Mouse (Mus musculus) kidney, adult 2 months (tissue): ENCODE measurements around the gene Hyal4. TPM values are rescaled to one million over a fixed set of nuclear protein-coding genes. Genes with fewer than 3 reads are reported as not detected.

Source experiments
- DNase-seq: peaks from one replicate; pipeline ENCODE4 v3.0.0; 2021
- H3K27ac ChIP-seq: fragments of 200-500 bp; 2 replicates; pipeline ENCODE4 v1.5.1; 2012; ENCODE audit warnings: low read depth, low read length, control low read depth, inconsistent platforms; ENCODE audit not compliant: insufficient read depth
- H3K27me3 ChIP-seq: fragments of 200-500 bp; replicated peaks from 2 replicates; pipeline ENCODE4 v1.6.1; 2012; ENCODE audit warnings: mild to moderate bottlenecking, moderate library complexity, low read length, inconsistent platforms; ENCODE audit not compliant: control insufficient read depth, insufficient read depth
- H3K36me3 ChIP-seq: fragments of 200-500 bp; 2 replicates; pipeline ENCODE4 v1.6.1; 2012; ENCODE audit warnings: mild to moderate bottlenecking, moderate library complexity, low read length, inconsistent platforms; ENCODE audit not compliant: control insufficient read depth, insufficient read depth
- H3K4me1 ChIP-seq: fragments of 200-500 bp; 2 replicates; pipeline ENCODE4 v1.6.1; 2011; ENCODE audit warnings: low read length; ENCODE audit not compliant: control insufficient read depth, insufficient read depth
- H3K4me3 ChIP-seq: fragments of 200-500 bp; 2 replicates; pipeline ENCODE4 v1.5.1; 2011; ENCODE audit warnings: mild to moderate bottlenecking, low read depth, low read length, control low read depth; ENCODE audit not compliant: insufficient read depth
- CTCF ChIP-seq: fragments of 200-500 bp; conservative IDR thresholded peaks from 2 replicates; pipeline ENCODE4 v1.5.1; 2011; ENCODE audit warnings: low read depth, mild to moderate bottlenecking, control low read depth, low read length, moderate library complexity, mixed read lengths; ENCODE audit not compliant: insufficient read depth, insufficient read length
- POLR2A ChIP-seq: fragments of 200-500 bp; IDR thresholded peaks from one replicate; pipeline ENCODE4 v1.6.1; 2011; ENCODE audit warnings: low read depth, low read length, control low read depth
- WGBS: fragments of 180-500 bp; shearing (Covaris S2); methylation state at CpG from one replicate; pipeline ENCODE4 v1.1.7; 2018; 5-methylcytosine and 5-hydroxymethylcytosine counted together
- polyA plus RNA-seq: library from polyadenylated mRNA; depleted of rRNA; stranded (reverse); fragments of >200 nt; gene quantifications from 2 replicates; pipeline ENCODE4 v1.2.3, GENCODE M21; 2012; rRNA removed

The Hyal4 gene
- not detected in 2 replicates for polyA plus RNA-seq

GRCm38 (mm10) chr6:24748029-24748428, at the start of gene Hyal4:
Gene Hyal4 (plus strand): TSS chr6:24748329.
- TF ChIP-seq POLR2A: no peak
- TF ChIP-seq CTCF: no peak
- 75% methylated on average over 4 of the region's 4 CpGs for WGBS
- Histone ChIP-seq H3K4me3 (no peak within 1 kb of the TSS), H3K36me3 (no peaks in the 10 kb centered on the region), H3K27ac (no peak within 1 kb of the TSS), H3K27me3 (no peaks in the 10 kb centered on the region), H3K4me1 (no peaks in the 10 kb centered on the region)
- no peak for DNase-seq

GRCm38 (mm10) chr6:24707090-24707489, 41.0 kb upstream of the Hyal4 start:
- Histone ChIP-seq H3K27ac (no peak overlapping the region), H3K27me3 (no peaks in the 10 kb centered on the region), H3K4me3 (no peak overlapping the region), H3K4me1 (no peaks in the 10 kb centered on the region), H3K36me3 (no peaks in the 10 kb centered on the region)
- no peak for DNase-seq
- TF ChIP-seq CTCF: no peak
- no peak for TF ChIP-seq POLR2A
- WGBS: 81% methylated on average over 5 of the region's 5 CpGs

- Histone ChIP-seq H3K4me3 (no peak overlapping the region), H3K36me3 (no peaks in the 10 kb centered on the region), H3K27ac (no peak overlapping the region), H3K4me1 (no peaks in the 10 kb centered on the region), H3K27me3 (no peaks in the 10 kb centered on the region)
- TF ChIP-seq CTCF: no peak
- TF ChIP-seq POLR2A: no peak
- no peak for DNase-seq
- WGBS: 69% methylated on average over 2 of the region's 2 CpGs
These were observed 40.6 kb upstream of the Hyal4 start for GRCm38 (mm10) chr6:24707499-24707898.

- H3K27ac ChIP-seq: no peak overlapping the region
- peak; percentile 47 for DNase-seq
- H3K4me1 ChIP-seq: no peaks in the 10 kb centered on the region; the same call in 1 of the 2 replicates
- 24% methylated on average over 13 of the region's 13 CpGs for WGBS
- TF ChIP-seq POLR2A: no peak
- TF ChIP-seq CTCF: peak; percentile 46
- H3K36me3 ChIP-seq: no peaks in the 10 kb centered on the region
- H3K4me3 ChIP-seq: no peak overlapping the region
- no peaks in the 10 kb centered on the region for H3K27me3 ChIP-seq
These were observed 26.6 kb upstream of the Hyal4 start for GRCm38 (mm10) chr6:24721317-24722099.

- no peak for DNase-seq
- H3K4me1 ChIP-seq: no peaks in the 10 kb centered on the region
- H3K36me3 ChIP-seq: no peaks in the 10 kb centered on the region
- H3K27me3 ChIP-seq: no peaks in the 10 kb centered on the region
- H3K27ac ChIP-seq: no peak overlapping the region
- TF ChIP-seq CTCF: no peak
- TF ChIP-seq POLR2A: no peak
- WGBS: 80% methylated on average over 1 of the region's 1 CpGs
- no peak overlapping the region for H3K4me3 ChIP-seq
These were observed 20.0 kb upstream of the Hyal4 start for GRCm38 (mm10) chr6:24728130-24728529.

- WGBS: 86% methylated on average over 3 of the region's 3 CpGs
- H3K27me3 ChIP-seq: no peaks in the 10 kb centered on the region
- H3K4me1 ChIP-seq: no peaks in the 10 kb centered on the region
- H3K27ac ChIP-seq: no peak within 1 kb of the TSS
- no peak within 1 kb of the TSS for H3K4me3 ChIP-seq
- TF ChIP-seq POLR2A (no peak), CTCF (no peak)
- DNase-seq: no peak
- H3K36me3 ChIP-seq: no peaks in the 10 kb centered on the region
These were observed 15.2 kb upstream of the Hyal4 start, which contains the start of gene Hyal6 for GRCm38 (mm10) chr6:24732945-24733344. Gene Hyal6 (plus strand): TSS chr6:24733245.

GRCm38 (mm10) chr6:24734565-24734964, 13.6 kb upstream of the Hyal4 start:
- no peak for DNase-seq

GRCm38 (mm10) chr6:24759281-24759680, 11.2 kb downstream of the Hyal4 start:
- no peaks in the 10 kb centered on the region for H3K36me3 ChIP-seq
- DNase-seq: no peak
- WGBS: 85% methylated on average over 3 of the region's 3 CpGs
- no peak overlapping the region for H3K4me3 ChIP-seq
- no peak overlapping the region for H3K27ac ChIP-seq
- no peaks in the 10 kb centered on the region for H3K4me1 ChIP-seq
- no peaks in the 10 kb centered on the region for H3K27me3 ChIP-seq
- TF ChIP-seq POLR2A: no peak
- no peak for TF ChIP-seq CTCF

More at GRCm38 (mm10) chr6:24734565-24734964, 13.6 kb upstream of the Hyal4 start:
- Histone ChIP-seq H3K27me3 (no peaks in the 10 kb centered on the region), H3K4me1 (no peaks in the 10 kb centered on the region), H3K4me3 (no peak overlapping the region), H3K36me3 (no peaks in the 10 kb centered on the region), H3K27ac (no peak overlapping the region)
- no peak for TF ChIP-seq CTCF
- WGBS: 86% methylated on average over 6 of the region's 6 CpGs
